Mouse (Mus musculus): ENCODE measurements at regions not wholly inside any gene's neighbourhood (a gene's known extent, or its start where the extent isn't known, plus 50 kb on each side); places are given as distances from the start of the nearest gene placed in this dataset.
"Not testable (repeated sequence)": the region's sequence is repeated elsewhere in the genome, so short reads cannot be mapped to it uniquely, and the experiment has no call there.

GRCm38 (mm10) chrX:110269652-110270051, 544.4 kb upstream of the Pou3f4 start:
- DNase-seq (ENCODE audit: low spot score in 2 of 2): no peak

GRCm38 (mm10) chrX:110274277-110274676, 539.8 kb upstream of the Pou3f4 start:
- not testable (repeated sequence) for DNase-seq (ENCODE audit: low spot score in 2 of 2)

- DNase-seq (ENCODE audit: low spot score in 2 of 2): no peak
Measured at GRCm38 (mm10) chrX:110275390-110275789, 538.7 kb upstream of the Pou3f4 start.

- no peak for DNase-seq (ENCODE audit: low spot score in 2 of 2)
Measured at GRCm38 (mm10) chrX:110275830-110276229, 538.2 kb upstream of the Pou3f4 start.

- DNase-seq (ENCODE audit: low spot score in 2 of 2): peak; percentile 5 to 13
Measured at GRCm38 (mm10) chrX:110279492-110280213, 534.4 kb upstream of the Pou3f4 start.

- not testable (repeated sequence) for DNase-seq (ENCODE audit: low spot score in 2 of 2)
Measured at GRCm38 (mm10) chrX:110281389-110281872, 532.6 kb upstream of the Pou3f4 start.

- no peak for DNase-seq (ENCODE audit: low spot score in 2 of 2)
Measured at GRCm38 (mm10) chrX:110281929-110282328, 532.2 kb upstream of the Pou3f4 start.

- DNase-seq (ENCODE audit: low spot score in 2 of 2): no peak
Measured at GRCm38 (mm10) chrX:110289397-110289796, 524.7 kb upstream of the Pou3f4 start.

GRCm38 (mm10) chrX:110307645-110308044, 506.4 kb upstream of the Pou3f4 start:
- no peak for DNase-seq (ENCODE audit: low spot score in 2 of 2)

- no peak for DNase-seq (ENCODE audit: low spot score in 2 of 2)
Measured at GRCm38 (mm10) chrX:110308810-110309209, 505.3 kb upstream of the Pou3f4 start.

GRCm38 (mm10) chrX:110317825-110318769, 496.0 kb upstream of the Pou3f4 start:
- DNase-seq (ENCODE audit: low spot score in 2 of 2): no peak

GRCm38 (mm10) chrX:110320250-110320649, 493.8 kb upstream of the Pou3f4 start:
- no peak for DNase-seq (ENCODE audit: low spot score in 2 of 2)

- DNase-seq (ENCODE audit: low spot score in 2 of 2): no peak
Measured at GRCm38 (mm10) chrX:110334288-110334687, 479.8 kb upstream of the Pou3f4 start.

- DNase-seq (ENCODE audit: low spot score in 2 of 2): no peak
Measured at GRCm38 (mm10) chrX:110335013-110335412, 479.1 kb upstream of the Pou3f4 start.

Data from layer of hippocampus, postnatal 10 days (tissue).